Mouse (Mus musculus) layer of hippocampus, postnatal 36 days (tissue): ENCODE measurements around the gene Galnt6. TPM values are rescaled to one million over a fixed set of nuclear protein-coding genes. Genes with fewer than 3 reads are reported as not detected.

Experiments used
- DNase-seq, 2 experiments: peaks; one replicate each; pipeline ENCODE4 v3.0.0; 2022
- microRNA-seq, 2 experiments: library from miRNA; unstranded; fragments of <30 nt; microRNA quantifications; one replicate each; pipeline ENCODE4 v1.2.0; 2021
- total RNA-seq, 2 experiments: library from RNA; stranded (reverse); gene quantifications; 2 replicates each; pipeline ENCODE4 v1.2.3; 2021

Galnt6 gene
- total RNA-seq, 2 experiments from 2014 or later, result 5.5 to 6.0 TPM

- no peak for DNase-seq
Measured at GRCm38 (mm10) chr15:100650111-100650510, 79.1 kb downstream of the Galnt6 start.

- DNase-seq, result no peak
Measured at GRCm38 (mm10) chr15:100646161-100646560, 83.0 kb downstream of the Galnt6 start.

GRCm38 (mm10) chr15:100642451-100642850 is 86.7 kb downstream of the Galnt6 start:
- DNase-seq, result no peak

Small RNAs within 50 kb of the gene (microRNA-seq; reads per million reads assigned to microRNA genes)
- gene Mir6961, result 0 reads per million in 2 experiments

Other genes starting within 250 kb of the Galnt6 start
- gene Csrnp2, start 233.9 kb downstream of the Galnt6 start, total RNA-seq, result 10 to 100 TPM; 25.8 to 26.1 TPM
- gene Tfcp2, start 177.4 kb downstream of the Galnt6 start, total RNA-seq, result 10 to 100 TPM; 26.9 to 33.4 TPM
- gene Pou6f1, start 129.4 kb downstream of the Galnt6 start, total RNA-seq, result 100 to 1,000 TPM; 105 to 106 TPM
- 100 to 1,000 TPM; 108 to 109 TPM for gene Dazap2, start 114.0 kb downstream of the Galnt6 start, total RNA-seq
- gene Smagp, start 92.4 kb downstream of the Galnt6 start, total RNA-seq, result 1 to 10 TPM; 1.7 to 2.1 TPM
- 1 to 10 TPM; 5.3 to 5.6 TPM for gene Bin2, start 59.8 kb downstream of the Galnt6 start, total RNA-seq
- 1 to 10 TPM; 1.8 to 2.3 TPM for gene Cela1, start 41.5 kb downstream of the Galnt6 start, total RNA-seq
- gene Slc4a8, start 32.4 kb upstream of the Galnt6 start, total RNA-seq, result 10 to 100 TPM; 79.4 to 90.0 TPM
- 100 to 1,000 TPM; 223 to 249 TPM for gene Scn8a, start 140.5 kb upstream of the Galnt6 start, total RNA-seq